Mouse (Mus musculus) stomach, postnatal 0 days (tissue): ENCODE measurements around the gene Rsrc1.

Experiments
- CTCF ChIP-seq: IDR thresholded peaks from 2 replicates; pipeline ENCODE4 v1.5.1; 2016; ENCODE audit warnings: antibody characterized with exemption, low read depth, mild to moderate bottlenecking, moderate library complexity
- EP300 ChIP-seq: optimal IDR thresholded peaks from 2 replicates; pipeline ENCODE3; 2016; ENCODE audit warnings: antibody characterized with exemption

- TF ChIP-seq CTCF (no peak), EP300 (no peak)
Observed at GRCm38 (mm10) chr3:67144952-67145351, 163.8 kb downstream of the Rsrc1 start.
